Mouse (Mus musculus) forebrain, embryonic 16.5 days (tissue): Measurements from ENCODE around the gene Tent5c. TPM values are rescaled to one million over a fixed set of nuclear protein-coding genes. Genes with fewer than 3 reads are reported as not detected.

Source experiments
- polyA plus RNA-seq: library from polyadenylated mRNA; unstranded; fragments of >200 nt; fragmentation: Nextera tagmentation; extraction: Ambion mirVana; gene quantifications from 2 replicates; pipeline ENCODE4 v1.2.1, GENCODE M21; 2015

Tent5c gene
- polyA plus RNA-seq, 1 experiment from 2014 or later, result 3.5 TPM

Other genes with a start within 250 kb of the Tent5c start
- gene Man1a2, start 196.2 kb upstream of the Tent5c start, polyA plus RNA-seq, result 32.8 and 36.7 TPM in 2 replicates